Mouse (Mus musculus) myocyte (in vitro differentiated cells): ENCODE measurements around the gene Coq6. TPM values are rescaled to one million over a fixed set of nuclear protein-coding genes. Genes with fewer than 3 reads are reported as not detected.

ENCODE experiments used
- H3K27me3 ChIP-seq: one replicate; pipeline ENCODE4 v1.6.1; 2011; ENCODE audit not compliant: control insufficient read depth, insufficient read depth, insufficient read length
- H3K36me3 ChIP-seq: one replicate; pipeline ENCODE4 v1.6.1; 2011; ENCODE audit not compliant: control insufficient read depth, insufficient read depth
- H3K4me2 ChIP-seq: one replicate; pipeline ENCODE4 v1.6.1; 2011; ENCODE audit warnings: low read depth, control low read depth
- H3K4me3 ChIP-seq: one replicate; pipeline ENCODE4 v1.5.1; 2011; ENCODE audit warnings: mild to moderate bottlenecking, control low read depth, moderate library complexity
- H3K79me2 ChIP-seq: one replicate; pipeline ENCODE4 v1.6.1; 2011; ENCODE audit not compliant: control insufficient read depth, insufficient read depth
- H3ac ChIP-seq: one replicate; pipeline ENCODE4 v1.6.1; 2011; ENCODE audit not compliant: control insufficient read depth, insufficient read length
- CEBPB ChIP-seq: IDR thresholded peaks from 2 replicates; pipeline ENCODE4 v1.6.1; 2011; ENCODE audit warnings: mild to moderate bottlenecking, moderate library complexity; ENCODE audit not compliant: poor library complexity, insufficient read depth, severe bottlenecking
- MAX ChIP-seq: IDR thresholded peaks from one replicate; pipeline ENCODE4 v1.6.1; 2011; ENCODE audit warnings: low read depth, mild to moderate bottlenecking, control low read depth
- MYOD1 ChIP-seq, 3 experiments: IDR thresholded peaks; one replicate each; pipeline ENCODE4 v1.6.1; 2011; ENCODE audit warnings: control low read depth in 2 of 3, low read depth in 2 of 3, mild to moderate bottlenecking in 2 of 3, moderate library complexity in 1 of 3; ENCODE audit not compliant: insufficient read length in 2 of 3, control insufficient read depth in 1 of 3
- MYOG ChIP-seq, 3 experiments: IDR thresholded peaks; one replicate each; pipeline ENCODE4 v1.6.1; 2011; ENCODE audit warnings: control low read depth in 2 of 3, low read depth in 2 of 3, mild to moderate bottlenecking in 2 of 3; ENCODE audit not compliant: insufficient read length in 2 of 3, control insufficient read depth in 1 of 3, insufficient read depth in 1 of 3
- POLR2A ChIP-seq: IDR thresholded peaks from one replicate; pipeline ENCODE4 v1.6.1; 2011; ENCODE audit warnings: low read depth, mild to moderate bottlenecking, control low read depth, moderate library complexity; ENCODE audit not compliant: insufficient read length
- POLR2AphosphoS2 ChIP-seq: IDR thresholded peaks from one replicate; pipeline ENCODE4 v1.6.1; 2011; ENCODE audit warnings: low read depth, control low read depth; ENCODE audit not compliant: insufficient read length
- TCF3 ChIP-seq: IDR thresholded peaks from one replicate; pipeline ENCODE4 v1.6.1; 2011; ENCODE audit warnings: low read depth, control low read depth; ENCODE audit not compliant: insufficient read length
- USF1 ChIP-seq: IDR thresholded peaks from one replicate; pipeline ENCODE4 v1.6.1; 2011; ENCODE audit warnings: low read depth, mild to moderate bottlenecking, control low read depth, moderate library complexity
- polyA plus RNA-seq: library from polyadenylated mRNA; unstranded; fragments of >200 nt; fragmentation: generic; extraction: Trizol; gene quantifications from one replicate; pipeline ENCODE4 v1.2.1, GENCODE M21; 2012; ENCODE audit warnings: missing spikeins

The Coq6 gene
- polyA plus RNA-seq, 1 experiment: 34.3 TPM

GRCm38 (mm10) chr12:84416834-84417604 is 55.6 kb downstream of the Coq6 start, which contains the start of gene Rnf113a2:
Gene Rnf113a2 (plus strand): TSS chr12:84417196.
- peak within 1 kb of the TSS; percentile 62 for H3K4me2 ChIP-seq
- no peaks in the 10 kb centered on the region for H3K36me3 ChIP-seq
- no peaks in the 10 kb centered on the region for H3K79me2 ChIP-seq
- TF ChIP-seq POLR2A (peak; percentile 76), MAX (no peak), POLR2AphosphoS2 (peak; percentile 39)
- peak within 1 kb of the TSS; percentile 21 for H3K4me3 ChIP-seq
- H3K27me3 ChIP-seq: no peaks in the 10 kb centered on the region
- no peak within 1 kb of the TSS for H3ac ChIP-seq

GRCm38 (mm10) chr12:84417605-84417922 is 56.1 kb downstream of the Coq6 start:
- no peaks in the 10 kb centered on the region for H3K27me3 ChIP-seq
- H3ac ChIP-seq: no peak overlapping the region
- no peaks in the 10 kb centered on the region for H3K79me2 ChIP-seq
- no peaks in the 10 kb centered on the region for H3K36me3 ChIP-seq
- TF ChIP-seq MAX (no peak), USF1 (no peak), CEBPB (no peak), TCF3 (no peak), MYOD1 (IDR thresholded peaks at IDR 0.05; ENCODE audit: control insufficient read depth in 1 of 3, insufficient read length in 2 of 3, low read depth in 2 of 3) (no peak), MYOG (IDR thresholded peaks at IDR 0.05; ENCODE audit: control insufficient read depth in 1 of 3, insufficient read depth in 1 of 3, insufficient read length in 2 of 3, low read depth in 2 of 3) (no peak)
- H3K4me2 ChIP-seq: peak overlapping the region; percentile 62
- peak overlapping the region; percentile 21 for H3K4me3 ChIP-seq

Other genes with a start within 250 kb of the Coq6 start
- gene Dnal1, start 247.3 kb upstream of the Coq6 start, polyA plus RNA-seq: 11.4 TPM
- gene Pnma1, start 213.2 kb upstream of the Coq6 start, polyA plus RNA-seq: 0.46 TPM
- 13.7 TPM for gene Elmsan1, start 142.8 kb upstream of the Coq6 start, polyA plus RNA-seq
- gene Ptgr2, start 76.4 kb upstream of the Coq6 start, polyA plus RNA-seq: 40.4 TPM
- gene Zfp410, start 44.8 kb upstream of the Coq6 start, polyA plus RNA-seq: 18.7 TPM
- 0.92 TPM for gene Fam161b, start 176 bp downstream of the Coq6 start, polyA plus RNA-seq
- gene Entpd5, start 47.4 kb downstream of the Coq6 start, polyA plus RNA-seq: 6.3 TPM
- gene Bbof1, start 47.4 kb downstream of the Coq6 start, polyA plus RNA-seq: 0.38 TPM
- 3.8 TPM for gene Rnf113a2, start 55.5 kb downstream of the Coq6 start, polyA plus RNA-seq
- gene Aldh6a1, start 89.3 kb downstream of the Coq6 start, polyA plus RNA-seq: 2.6 TPM
- 3.6 TPM for gene Lin52, start 89.8 kb downstream of the Coq6 start, polyA plus RNA-seq
- gene Vsx2, start 208.1 kb downstream of the Coq6 start, polyA plus RNA-seq: not detected